9 mouse cellular contexts compared by ENCODE assay signal in the genomic region with DNA sequence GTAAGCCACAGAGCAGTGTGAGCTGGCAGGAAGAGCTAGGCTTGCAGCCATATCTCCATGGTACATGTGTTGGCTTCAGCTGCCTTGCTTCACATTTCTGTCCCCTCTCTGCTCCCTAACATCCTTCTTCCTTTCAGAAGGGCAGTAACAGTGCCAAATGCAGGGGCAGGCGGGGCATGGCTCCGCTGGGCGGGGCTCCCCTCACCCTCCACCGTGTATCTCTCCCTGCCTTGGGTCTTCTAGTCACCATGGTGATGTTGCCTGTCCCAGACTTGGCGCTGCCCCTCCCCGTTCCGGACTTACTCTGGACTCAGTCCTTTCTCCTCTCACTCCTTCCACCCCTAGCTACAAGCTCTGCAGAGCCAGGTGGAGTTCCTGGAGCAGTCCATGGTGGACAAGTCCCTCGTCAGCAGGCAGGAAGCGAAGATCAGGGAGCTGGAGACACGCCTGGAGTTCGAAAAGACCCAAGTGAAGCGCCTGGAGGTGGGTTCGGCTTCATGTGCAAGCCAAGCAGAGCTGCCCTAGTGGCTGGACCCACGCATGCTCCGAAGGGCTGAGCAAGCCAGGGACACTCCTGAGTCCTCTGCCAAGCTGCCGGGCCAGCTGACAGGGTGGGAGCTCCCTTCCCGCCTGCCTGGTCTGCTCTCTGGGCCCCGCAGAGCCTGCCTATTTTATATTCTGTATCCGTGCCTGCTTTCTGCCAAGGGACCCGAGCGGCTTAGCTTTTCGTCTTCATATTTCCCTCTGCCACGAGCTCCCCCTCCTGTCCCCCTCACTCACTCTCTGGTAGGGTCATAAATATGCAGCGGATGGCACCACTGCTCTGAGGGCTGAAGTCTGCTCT. TPM values are rescaled to one million over a fixed set of nuclear protein-coding genes. Genes with fewer than 3 reads are reported as not detected.
DNase-seq lines count a peak whose midpoint lies in the region; ATAC-seq lines count a peak whose summit lies in the region.
"Had no signal": no experiment of that assay in that cellular context is flagged by ENCODE, and none has a peak within 500 bp of the region (broad histone marks: within the 10 kb centered on the region; RNA-seq: fewer than 3 reads in every experiment).

No protein-coding gene starts in this region.

- no peak overlapping the region; the same call in 1 of the 2 replicates for H3K4me2 ChIP-seq in neural tube, embryonic 14.5 days (ENCODE audit: low read depth, low read length)
- H3K4me2 ChIP-seq: limb, embryonic 12.5 days; stomach, embryonic 15.5 days had no signal

- H3K27me3 ChIP-seq in neural tube, embryonic 14.5 days (ENCODE audit: control insufficient read depth, insufficient read depth, low read length), result no peaks in the 10 kb centered on the region
- H3K27me3 ChIP-seq: stomach, embryonic 15.5 days had no signal

- no peaks in the 10 kb centered on the region for H3K9me3 ChIP-seq in neural tube, embryonic 14.5 days (ENCODE audit: control insufficient read depth, low read length)
- H3K9me3 ChIP-seq: limb, embryonic 12.5 days; stomach, embryonic 15.5 days had no signal

- peak overlapping the region; percentile 82 for H3K27ac ChIP-seq in neural tube, embryonic 14.5 days (ENCODE audit: low read depth, low read length)
- H3K27ac ChIP-seq: limb, embryonic 12.5 days; stomach, embryonic 15.5 days had no signal

- peak; percentile 90 for DNase-seq in brain, adult 2 months (ENCODE audit: low read depth, low spot score)
- DNase-seq in cerebellum, adult 11-12 months, result peak; percentile 77
- DNase-seq in frontal cortex, postnatal 14 days (ENCODE audit: low spot score in 2 of 2), result peak; percentile 52 to 74
- peak; percentile 77 to 84 for DNase-seq in layer of hippocampus, postnatal 14 days (ENCODE audit: low spot score in 2 of 2)
- DNase-seq in ovary, postnatal 14 days (ENCODE audit: low spot score), result no peak
- DNase-seq in yolk sac, embryonic 10.5 days (ENCODE audit: low spot score), result no peak

- no peak overlapping the region for H3K9ac ChIP-seq in neural tube, embryonic 14.5 days (replicated peaks; ENCODE audit: low read depth, low read length)
- H3K9ac ChIP-seq: limb, embryonic 12.5 days; stomach, embryonic 15.5 days had no signal

- peaks cover 50% of the 10 kb centered on the region for H3K4me1 ChIP-seq in neural tube, embryonic 14.5 days (ENCODE audit: control insufficient read depth, insufficient read depth, low read length)

- ATAC-seq in neural tube, embryonic 14.5 days (ENCODE audit: low read depth), result peak; percentile 81

- 35% methylated on average over 24 of the region's 24 CpGs for WGBS in neural tube, embryonic 14.5 days

- peaks cover 34% of the 10 kb centered on the region for H3K36me3 ChIP-seq in neural tube, embryonic 14.5 days (ENCODE audit: control insufficient read depth, insufficient read depth, low read length)

- no peak overlapping the region for H3K4me3 ChIP-seq in neural tube, embryonic 14.5 days (ENCODE audit: low read depth, low read length)
- H3K4me3 ChIP-seq: limb, embryonic 12.5 days; stomach, embryonic 15.5 days had no signal

RNA-seq across cellular contexts. Expression of a gene that starts 43.3 kb away (rescaled TPM):
- total RNA-seq in layer of hippocampus, postnatal 14 days (2021), result 1 to 10 TPM in 1 of 2 experiments, under 1 TPM in 1; 0.88 to 1.4 TPM
- polyA plus RNA-seq in neural tube, embryonic 14.5 days (2014; fragmentation: Nextera tagmentation; extraction: Ambion mirVana), result 4.6 and 6.7 TPM in 2 replicates

Comparison
In these comparisons a context has a peak if more than half of its experiments do, and no peak if none do; other contexts are left out.
1. DNase-seq: peak in brain, adult 2 months (single experiment), cerebellum, adult 11-12 months (single experiment), frontal cortex, postnatal 14 days (2 of 2) and layer of hippocampus, postnatal 14 days (2 of 2); none in ovary, postnatal 14 days (single experiment) and yolk sac, embryonic 10.5 days (single experiment).